Mouse (Mus musculus): ENCODE results near the gene Csnk1e.

DNA sequence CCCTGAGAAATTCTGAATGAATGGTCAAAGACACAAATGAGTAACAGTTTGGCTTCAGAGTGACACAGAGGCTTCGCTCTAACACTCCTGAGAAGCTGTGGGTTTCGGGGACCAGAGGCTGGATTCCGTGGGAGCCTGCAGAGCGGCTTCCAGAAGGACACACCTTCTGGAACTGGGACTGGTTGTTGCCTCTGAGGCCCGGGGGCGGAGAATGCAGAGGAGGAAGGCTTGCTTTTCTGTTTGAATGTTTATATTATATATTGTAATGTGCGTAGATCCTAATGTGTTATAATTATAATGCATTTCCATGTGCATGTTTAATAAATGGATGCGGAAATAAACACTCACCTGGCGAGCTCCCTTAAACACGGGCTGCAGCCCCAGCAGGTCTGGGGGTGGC, 15.7 kb upstream of the Csnk1e start:
- TF ChIP-seq CTCF (IDR thresholded peaks at IDR 0.05; ENCODE audit: low read depth) (no peak), EP300 (IDR thresholded peaks at IDR 0.05; ENCODE audit: low read depth) (no peak)
